Mouse (Mus musculus) cerebellum, adult (tissue): ENCODE measurements at regions not wholly inside any gene's neighbourhood (a gene's known extent, or its start where the extent isn't known, plus 50 kb on each side); places are given as distances from the start of the nearest gene placed in this dataset.

Experiments used
- ATAC-seq: cut with Nextera tagmentation; 2 replicates; pipeline ENCODE4 v1.9.2; 2017; ENCODE audit warnings: mild to moderate bottlenecking, moderate library complexity, mixed read lengths; ENCODE audit not compliant: insufficient number of reproducible peaks, low FRiP score, low TSS enrichment

DNA sequence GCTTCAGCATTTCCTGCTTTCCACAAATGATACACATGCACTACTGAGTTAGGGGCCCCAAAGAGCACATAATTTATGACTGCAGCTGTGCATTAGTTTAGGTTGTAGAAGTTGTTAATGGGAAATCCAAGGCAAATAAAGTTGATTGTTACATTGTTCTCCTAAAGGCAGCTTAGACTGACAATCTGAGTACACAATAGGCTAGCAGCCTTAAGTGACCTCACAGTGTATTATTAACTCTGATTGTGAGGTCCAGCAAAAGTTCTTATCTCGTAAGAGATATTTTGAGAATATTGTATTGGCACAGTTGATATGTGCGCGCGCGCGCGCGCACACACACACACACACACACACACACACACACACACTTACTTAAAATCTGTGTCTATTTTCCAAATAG, 70.5 kb upstream of the Yae1d1 start:
- ATAC-seq: no peak

GRCm38 (mm10) chr13:18060265-18060664, 67.1 kb upstream of the Yae1d1 start:
- ATAC-seq: no peak

DNA sequence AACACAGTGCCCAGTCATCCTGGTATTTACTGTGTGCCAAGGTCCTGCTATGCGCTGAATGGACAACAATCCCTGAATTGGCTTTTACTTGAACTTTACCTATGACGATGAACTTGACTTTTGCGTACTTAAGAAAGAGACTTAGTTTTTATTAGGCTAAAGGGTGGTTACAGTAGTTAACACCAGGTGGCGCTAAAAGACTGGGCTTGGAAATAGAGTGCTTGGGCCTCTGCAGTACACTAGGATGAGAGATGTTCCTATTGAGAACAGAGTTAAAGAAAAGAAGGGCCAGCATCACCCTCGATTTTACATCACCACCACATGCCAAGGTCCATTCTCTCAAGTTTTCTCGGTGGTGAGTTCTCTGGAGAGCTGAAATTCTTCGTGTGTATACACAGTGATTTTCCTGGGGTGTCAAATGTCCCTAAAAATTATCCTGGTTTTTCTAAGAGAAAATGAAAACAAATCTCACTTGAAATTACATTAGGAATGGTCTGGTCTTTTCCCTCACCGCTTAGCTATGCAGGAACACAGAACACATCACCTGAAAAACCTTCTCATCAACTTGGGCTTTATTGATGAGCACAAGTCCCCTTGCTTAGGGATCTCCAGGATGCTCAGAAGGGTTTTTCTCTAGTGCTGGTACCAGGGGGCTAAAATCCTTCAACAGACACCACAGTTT, 64.2 kb upstream of the Yae1d1 start:
- ATAC-seq: peak; percentile 75; the same call in 1 of the 2 replicates

DNA sequence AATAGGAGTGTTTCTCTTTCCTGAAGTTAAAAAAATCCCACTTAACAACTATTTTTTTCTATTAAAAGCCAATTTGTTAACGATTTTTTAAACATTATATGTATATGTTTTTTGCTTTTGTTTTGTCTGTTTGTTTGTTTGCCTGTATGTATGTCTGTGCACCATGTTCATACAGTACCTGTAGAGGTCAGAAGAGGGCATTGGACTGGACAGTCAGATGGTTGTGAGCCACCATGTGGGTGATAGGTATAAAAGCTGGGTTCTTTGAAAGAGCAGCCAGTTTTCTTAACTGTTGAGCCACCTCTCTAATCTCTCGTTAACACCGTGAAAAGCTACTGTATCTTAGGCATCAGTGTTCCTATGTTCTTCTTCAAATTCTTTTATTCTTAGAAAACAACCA, 63.7 kb upstream of the Yae1d1 start:
- ATAC-seq: no peak

GRCm38 (mm10) chr13:18043154-18043553, 50.0 kb upstream of the Yae1d1 start:
- no peak for ATAC-seq
